Mouse (Mus musculus): ENCODE measurements at regions not wholly inside any gene's neighbourhood (a gene's known extent, or its start where the extent isn't known, plus 50 kb on each side); places are given as distances from the start of the nearest gene placed in this dataset.

DNA sequence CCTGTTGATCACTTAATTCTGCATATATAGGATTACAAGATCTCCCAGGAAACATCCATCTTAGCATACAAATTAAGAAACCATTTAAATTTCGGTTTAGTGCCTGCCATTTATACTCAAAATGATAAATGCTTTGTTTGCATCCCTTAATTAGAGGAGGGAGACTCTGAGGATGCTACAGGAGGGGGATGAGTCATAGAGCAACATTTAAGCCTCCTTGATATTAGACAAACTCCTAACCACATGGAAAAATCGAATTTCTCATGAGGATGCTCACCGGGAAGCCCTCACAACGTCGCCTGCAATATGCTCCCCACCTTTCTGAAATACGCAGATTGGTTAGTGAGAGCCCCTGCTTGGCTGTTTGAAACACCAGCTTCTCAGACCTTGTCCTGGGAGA is 320.8 kb upstream of the Sphkap start:
- DNase-seq (ENCODE audit: low spot score in 2 of 2), result no peak

DNA sequence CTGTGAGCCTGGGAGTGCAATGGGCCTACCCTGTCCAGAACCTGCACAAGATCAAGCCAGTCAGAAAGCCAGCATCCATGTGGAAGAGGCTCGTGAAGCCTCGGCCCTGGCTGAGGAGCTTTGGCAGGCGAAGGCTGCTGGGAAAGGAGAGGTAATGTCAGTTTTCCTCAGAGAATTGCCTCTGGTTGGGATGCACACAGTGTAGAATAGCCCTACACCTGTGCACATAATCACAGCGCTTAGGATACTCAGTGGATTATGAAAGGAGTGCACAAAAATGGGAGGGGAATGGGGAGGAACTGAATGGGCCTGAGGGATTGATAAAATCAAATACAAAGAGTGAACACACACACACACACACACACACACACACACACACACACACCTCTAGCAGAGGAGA is 319.9 kb upstream of the Sphkap start:
- no peak for DNase-seq (ENCODE audit: low spot score in 2 of 2)

DNA sequence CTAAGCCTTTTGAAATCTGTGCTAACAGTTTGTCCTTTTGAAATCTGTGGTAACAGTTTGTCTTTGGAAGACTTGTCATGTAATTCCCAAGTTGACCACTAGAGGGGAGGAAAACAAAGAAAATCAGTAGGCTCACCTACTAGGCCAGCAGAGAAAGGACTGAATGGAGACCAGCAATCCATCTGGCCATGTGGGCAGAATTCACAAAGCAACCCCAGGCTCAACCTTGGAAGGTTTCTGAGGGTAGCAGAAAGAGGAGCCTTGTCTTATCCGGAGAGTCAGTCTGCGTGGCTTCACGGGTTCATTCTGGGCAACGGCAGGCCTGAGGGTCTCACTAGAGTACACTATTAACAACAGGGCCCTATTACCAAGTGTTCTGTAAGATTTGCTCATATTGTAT is 319.2 kb upstream of the Sphkap start:
- no peak for DNase-seq (ENCODE audit: low spot score in 2 of 2)

DNA sequence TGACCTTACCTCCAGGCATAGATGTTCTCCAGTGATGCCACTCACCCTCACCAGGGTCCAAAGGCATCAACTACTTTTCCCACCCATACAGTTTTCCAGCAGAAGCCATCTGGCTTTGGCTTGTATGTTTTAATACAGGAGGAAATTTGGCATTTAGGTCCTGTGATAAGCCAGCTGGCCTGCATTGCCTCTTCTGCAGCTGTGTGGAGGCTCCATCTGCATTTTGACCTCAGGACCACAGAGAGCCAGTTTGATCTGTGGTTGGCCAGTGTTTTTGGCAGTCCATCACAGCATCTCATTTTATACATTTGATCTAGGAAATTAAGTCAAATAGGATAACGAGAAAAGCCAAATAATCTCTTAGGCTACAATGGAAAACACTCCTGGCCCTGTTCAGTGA is 315.1 kb upstream of the Sphkap start:
- DNase-seq (ENCODE audit: low spot score in 2 of 2), result no peak

DNA sequence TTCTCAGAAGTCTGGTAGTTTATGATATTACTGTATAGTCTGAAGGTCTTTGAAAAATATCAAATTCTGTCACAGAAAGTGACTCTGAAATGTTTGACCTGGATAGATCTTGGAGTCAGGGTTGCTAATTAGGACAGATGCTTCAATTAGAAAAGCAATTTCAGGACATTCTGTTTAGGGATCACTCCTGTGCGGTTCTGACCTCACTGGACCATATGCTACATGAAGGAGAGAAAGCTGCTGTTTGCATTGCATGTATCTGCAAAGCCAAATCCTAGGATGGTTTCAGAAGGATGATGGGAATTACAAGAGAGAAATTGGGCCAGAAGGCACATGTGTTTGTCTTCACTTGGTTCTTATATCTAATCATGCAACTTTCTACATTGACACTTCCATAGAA is 312.2 kb upstream of the Sphkap start:
- DNase-seq (ENCODE audit: low spot score in 2 of 2), result no peak

DNA sequence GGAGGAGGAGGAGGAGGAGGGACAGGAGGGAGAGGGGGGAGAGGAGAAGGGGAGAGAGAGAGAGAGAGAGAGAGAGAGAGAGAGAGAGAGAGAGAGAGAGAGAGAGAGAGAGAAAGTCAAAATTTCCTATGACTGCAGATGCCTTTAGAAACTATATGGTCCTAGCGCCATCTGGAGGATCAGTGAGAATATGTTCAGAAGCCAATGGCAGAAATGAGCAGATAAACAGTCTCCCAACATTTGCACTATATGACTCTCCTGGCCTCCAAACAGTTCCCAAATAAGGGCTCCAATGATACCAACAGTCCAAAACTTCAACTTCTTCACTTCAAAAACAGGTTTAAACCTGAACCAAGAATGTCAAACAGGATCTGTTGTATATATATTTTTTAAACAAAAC is 309.1 kb upstream of the Sphkap start:
- DNase-seq (ENCODE audit: low spot score in 2 of 2), result peak in 1 of 2 experiments; percentile 3

DNA sequence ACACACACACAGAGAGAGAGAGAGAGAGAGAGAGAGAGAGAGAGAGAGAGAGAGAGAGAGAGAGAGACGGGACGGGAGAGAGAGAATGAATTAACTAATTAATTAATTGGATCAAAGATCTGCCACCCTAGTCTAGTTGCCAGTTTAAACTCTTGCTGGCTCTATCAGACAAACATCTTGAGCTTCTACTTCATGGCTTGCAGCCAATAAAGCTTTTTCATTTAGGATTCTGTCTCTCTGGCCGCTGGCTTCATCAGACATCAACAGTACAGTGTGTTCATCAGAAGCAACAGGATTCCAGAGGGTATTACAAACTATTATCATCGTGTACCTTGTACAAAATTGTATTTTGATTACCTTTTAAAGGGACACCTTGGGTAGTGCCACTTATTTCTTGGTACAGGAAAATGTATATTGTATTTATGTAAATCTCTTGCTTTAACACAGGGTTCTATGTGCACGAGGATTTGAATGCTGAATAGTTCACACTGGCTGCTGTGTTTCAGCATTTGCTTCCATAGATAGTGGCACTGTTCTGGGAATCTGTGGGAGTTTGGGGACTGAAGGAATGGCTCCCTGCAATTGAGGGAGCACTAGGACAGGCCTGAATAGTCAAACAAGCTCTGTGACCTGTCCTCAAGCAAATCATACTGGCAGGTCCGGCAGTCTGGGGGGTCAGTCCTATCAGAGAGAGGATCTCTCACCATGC is 293.9 kb upstream of the Sphkap start:
- DNase-seq (ENCODE audit: low spot score in 2 of 2), result no peak

DNA sequence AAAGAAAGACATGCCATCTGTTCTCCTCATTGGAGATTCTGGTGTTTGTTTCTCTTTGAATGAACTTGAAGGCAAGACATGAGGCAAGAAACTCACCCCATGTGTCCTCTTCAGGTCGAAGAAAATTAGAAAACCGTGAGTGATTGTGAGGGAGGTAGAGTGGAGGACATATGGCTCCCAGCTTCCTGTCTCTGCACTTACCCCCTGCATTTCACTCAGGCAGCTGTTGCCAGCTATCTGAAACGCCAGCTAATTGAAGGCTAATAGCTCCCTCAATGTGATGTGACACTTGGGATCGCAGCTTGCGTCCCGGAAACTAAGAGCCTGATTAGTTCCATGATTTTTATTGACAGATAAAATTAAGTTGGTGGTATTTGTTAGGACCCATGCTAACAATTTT is 289.4 kb upstream of the Sphkap start:
- DNase-seq (ENCODE audit: low spot score in 2 of 2), result no peak

DNA sequence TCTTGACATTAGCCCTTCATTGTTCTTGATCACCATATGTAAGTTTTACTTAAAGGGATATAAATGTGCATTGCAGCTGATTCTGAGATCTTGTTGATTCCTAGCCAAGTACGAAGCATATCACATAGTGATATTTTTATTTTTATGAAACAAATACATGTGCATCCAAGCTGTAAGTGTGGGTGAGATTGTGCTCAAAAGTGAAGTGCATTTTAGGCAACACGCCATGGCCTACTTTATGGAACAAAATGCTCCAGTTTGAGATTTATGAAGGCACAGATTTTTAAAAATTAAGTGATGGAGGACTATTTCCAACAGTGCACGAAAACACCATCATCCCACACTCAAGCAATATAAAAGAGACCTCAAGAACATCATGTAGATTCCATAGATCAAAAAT is 277.2 kb upstream of the Sphkap start:
- no peak for DNase-seq (ENCODE audit: low spot score in 2 of 2)

DNA sequence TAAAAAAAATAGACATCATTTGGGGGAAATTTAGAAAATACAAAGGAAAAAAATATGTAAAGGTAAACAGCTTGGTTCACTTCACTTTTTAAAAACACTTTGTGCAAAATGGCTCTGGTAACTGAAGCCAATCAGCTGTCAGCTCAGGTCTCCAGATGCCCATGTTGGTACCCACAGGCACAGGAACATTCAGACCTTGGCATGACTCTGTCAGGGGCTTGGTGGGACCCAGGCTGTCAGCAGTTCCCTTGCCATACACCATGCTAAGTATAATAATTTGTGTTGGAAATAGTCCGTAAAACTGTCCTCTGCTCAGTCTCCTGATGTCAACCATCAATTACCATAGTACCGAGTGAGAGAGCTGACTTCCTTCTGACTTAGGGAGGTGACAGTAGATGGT is 257.3 kb upstream of the Sphkap start:
- no peak for DNase-seq (ENCODE audit: low spot score in 2 of 2)

DNA sequence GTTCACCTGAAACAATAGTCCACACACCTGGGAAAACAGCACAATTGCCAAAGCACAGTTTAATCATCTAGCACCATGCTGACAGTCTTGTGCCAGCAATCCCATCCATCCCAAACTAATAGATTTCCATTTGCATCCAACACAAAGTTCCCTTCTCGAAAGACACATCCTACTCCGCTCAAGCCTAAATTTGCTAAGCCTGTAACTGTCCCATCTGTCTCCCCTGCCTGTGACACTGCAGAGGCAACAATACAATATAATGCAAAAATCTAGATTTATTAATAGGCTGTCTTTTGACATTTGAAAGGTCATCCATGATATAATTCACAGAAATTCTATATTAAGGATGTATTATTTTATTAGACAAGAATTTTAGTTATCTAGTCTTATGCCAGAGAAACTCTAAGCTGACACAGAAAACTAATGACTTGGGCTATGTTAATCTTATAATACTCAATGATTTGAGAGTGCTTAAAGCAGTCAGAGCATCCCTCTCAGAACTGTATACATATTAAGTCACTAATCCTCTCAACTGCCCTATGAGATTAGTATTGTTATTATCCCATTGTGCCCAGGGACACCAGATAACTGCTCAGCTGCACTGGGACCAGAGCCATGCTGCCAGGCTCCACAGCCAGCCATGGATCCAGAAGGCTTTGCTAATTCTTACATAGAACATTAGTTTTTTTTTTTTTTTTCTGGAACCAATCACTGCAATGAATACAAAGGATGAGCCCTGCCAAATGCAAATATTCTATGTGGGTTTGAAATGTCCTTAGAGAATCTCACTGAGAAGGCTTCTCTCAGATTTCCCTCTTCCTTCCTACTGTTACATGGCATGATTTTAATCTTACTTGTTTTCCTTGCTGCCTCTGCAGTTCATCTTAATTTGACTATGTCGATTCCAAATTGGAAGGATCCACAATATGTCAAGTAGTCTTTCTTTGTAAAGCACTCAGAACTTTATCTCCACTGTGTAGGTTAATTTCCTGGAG is 254.1 kb upstream of the Sphkap start:
- DNase-seq (ENCODE audit: low spot score in 2 of 2), result no peak

DNA sequence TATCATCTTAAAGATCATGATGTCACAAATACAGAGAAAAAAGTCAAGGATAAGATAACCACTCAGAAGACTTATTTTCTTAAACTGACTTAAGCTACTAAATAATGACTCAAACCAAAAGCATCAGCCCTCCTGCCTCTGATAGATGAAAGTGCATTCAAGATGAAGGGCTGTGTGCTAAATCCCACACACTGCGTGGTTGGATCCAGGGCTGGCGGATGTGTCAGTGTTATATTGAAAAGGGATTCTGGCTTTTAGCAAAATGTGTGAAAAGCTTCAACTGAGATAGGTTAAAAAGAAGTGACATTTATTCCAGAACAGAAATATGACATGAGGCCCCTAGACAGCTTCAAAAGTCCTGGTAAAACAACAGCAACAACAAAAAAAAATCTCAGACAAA is 245.7 kb upstream of the Sphkap start:
- DNase-seq (ENCODE audit: low spot score in 2 of 2), result no peak

DNA sequence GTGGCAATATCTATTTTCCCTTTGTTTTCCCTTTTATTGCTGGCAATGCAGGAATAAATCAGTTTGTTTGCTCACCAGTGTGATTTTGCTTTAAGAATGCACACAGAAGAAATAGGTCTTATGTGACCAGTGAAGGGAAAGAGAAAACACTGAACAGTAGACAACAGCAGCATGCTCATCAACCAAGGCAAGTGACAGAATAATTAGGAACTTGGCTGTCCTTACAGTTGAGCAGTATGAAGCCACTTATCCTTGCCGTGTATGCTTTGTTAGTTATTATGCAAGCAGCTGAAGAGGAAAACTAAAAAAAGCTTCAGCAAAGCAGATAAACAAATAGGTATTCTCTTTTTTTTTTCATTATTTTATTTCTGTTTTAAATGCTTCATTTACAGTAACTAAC is 237.6 kb upstream of the Sphkap start:
- no peak for DNase-seq (ENCODE audit: low spot score in 2 of 2)

DNA sequence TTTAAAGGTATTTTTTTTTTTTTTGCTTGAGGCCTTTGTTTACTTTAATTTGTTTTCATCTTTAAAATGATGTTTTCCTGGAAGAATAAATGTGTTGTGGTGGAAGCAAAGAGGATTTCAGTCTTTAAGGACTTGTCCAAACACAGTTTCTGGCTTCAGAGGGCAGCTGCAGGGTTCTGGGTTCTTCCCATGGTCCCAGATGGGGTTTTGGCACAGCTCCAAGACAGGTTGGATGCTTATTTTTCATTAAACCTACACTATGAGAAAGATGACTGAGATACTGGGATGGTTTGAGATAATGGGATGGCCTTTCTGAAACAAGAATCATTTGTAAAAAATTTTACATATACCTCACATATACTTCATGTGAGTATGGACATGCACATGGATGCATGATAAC is 234.7 kb upstream of the Sphkap start:
- DNase-seq (ENCODE audit: low spot score in 2 of 2), result no peak

DNA sequence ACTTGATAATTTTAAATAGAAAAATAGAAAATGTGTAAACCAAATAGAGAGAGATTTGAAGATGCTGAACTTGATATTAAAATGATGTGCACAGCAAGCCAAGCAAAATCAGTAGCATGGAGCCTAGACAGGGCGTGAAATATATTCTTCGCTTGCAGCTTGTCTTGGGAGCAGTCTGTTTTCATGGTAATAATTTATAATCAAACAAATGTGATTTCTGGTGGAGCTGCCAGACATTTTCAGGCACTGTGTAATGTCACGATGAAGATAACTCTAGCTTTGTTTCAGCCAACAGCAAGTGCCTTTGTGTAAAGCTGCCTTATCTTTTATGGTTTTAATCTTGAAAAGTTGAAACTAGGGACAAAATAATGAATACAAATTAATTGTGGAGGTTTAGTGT is 228.1 kb upstream of the Sphkap start:
- DNase-seq (ENCODE audit: low spot score in 2 of 2), result no peak

DNA sequence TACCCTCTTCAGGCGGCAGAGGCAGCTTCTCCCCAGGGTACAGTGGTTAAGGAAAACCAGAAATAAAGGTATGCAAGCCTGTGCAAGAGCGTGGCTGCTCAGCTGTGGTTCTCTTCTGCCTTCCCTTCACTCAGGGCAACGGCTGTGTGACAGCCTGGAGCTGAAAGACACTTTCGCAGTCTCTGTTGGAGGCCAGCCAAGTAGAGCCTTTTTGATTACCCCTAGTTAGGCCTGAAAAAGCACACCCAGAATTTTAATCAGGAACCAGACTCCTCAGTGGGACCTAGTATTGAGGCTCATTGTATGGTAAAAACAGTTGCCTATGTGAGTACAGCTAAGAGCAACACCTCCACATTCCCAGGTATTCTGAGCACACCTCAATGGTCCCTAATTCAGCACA is 223.8 kb upstream of the Sphkap start:
- DNase-seq (ENCODE audit: low spot score in 2 of 2), result no peak

DNA sequence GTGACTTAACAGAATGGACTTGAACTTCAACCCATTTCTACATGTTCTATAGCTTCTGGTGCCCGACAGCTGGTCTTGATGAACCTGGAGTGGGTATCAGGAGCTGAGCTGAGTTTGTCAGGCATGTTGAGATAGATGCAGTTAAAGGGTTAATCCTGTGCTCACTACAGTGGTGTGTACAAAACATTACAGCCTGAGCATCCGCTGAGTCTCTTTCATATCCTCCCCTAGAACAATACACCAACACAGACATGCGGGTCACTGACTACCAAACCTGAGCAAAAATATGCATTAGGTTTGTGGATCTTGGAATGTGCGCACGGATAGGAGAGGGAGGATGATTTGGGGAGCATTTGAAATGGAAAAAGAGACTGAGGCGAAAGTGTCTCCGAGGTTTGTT is 223.4 kb upstream of the Sphkap start:
- DNase-seq (ENCODE audit: low spot score in 2 of 2), result no peak

DNA sequence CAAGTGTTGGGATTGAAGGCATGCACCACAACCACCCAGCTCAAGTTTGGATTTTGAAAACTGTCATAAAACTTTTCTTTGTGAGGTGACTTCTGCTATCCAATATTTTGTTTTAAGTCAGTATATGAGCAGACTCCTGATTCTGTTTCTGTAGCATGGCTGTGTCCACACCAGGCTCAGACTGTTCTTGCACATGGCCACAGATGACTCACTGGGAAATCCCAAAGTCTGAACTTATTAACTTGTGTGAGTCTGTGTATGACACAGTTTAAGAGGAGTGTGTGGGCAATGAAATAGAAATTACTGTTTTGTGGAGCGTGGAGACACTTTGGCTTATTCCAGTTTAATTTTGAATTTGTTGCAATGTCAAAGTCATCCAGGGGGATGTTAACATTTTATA is 179.3 kb upstream of the Sphkap start:
- no peak for DNase-seq (ENCODE audit: low spot score in 2 of 2)

DNA sequence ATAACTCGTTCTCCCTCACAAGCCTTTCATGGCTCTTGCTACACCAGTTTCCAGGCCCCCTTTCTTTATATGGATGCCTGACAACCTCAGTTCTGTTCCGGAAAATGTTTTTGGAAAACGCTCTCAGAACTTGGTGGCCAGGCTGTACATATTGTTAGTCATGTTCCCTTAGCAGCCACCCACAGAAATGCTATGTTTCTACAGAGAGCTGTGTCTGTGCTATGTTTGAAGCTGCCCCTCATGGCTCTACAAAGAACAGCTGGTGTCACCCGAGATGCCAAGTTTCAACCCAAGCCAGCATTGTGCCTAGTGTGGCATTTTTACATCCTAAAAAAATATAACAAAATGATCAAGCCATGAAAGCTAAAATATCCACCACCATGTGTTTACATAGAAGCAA is 175.0 kb upstream of the Sphkap start:
- no peak for DNase-seq (ENCODE audit: low spot score in 2 of 2)

DNA sequence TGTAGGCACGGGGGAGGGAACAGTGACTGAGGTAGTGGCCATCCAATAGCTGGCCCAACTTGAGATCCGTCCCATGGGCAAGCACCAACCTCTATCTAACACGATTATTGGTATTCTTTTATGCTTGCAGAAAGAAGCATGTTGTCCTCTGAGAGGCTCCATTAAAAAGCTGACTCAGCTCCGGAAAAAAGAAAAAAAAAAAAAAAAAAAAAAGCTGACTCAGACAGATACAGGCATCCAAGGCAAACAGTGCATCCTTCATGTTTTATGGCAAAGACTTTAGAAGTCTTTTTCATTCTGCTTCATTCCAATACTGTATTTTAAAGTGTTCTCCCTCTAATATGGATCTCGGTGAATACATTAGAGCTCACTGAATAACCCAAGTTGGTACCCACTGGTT is 162.0 kb upstream of the Sphkap start:
- DNase-seq (ENCODE audit: low spot score in 2 of 2), result no peak

DNA sequence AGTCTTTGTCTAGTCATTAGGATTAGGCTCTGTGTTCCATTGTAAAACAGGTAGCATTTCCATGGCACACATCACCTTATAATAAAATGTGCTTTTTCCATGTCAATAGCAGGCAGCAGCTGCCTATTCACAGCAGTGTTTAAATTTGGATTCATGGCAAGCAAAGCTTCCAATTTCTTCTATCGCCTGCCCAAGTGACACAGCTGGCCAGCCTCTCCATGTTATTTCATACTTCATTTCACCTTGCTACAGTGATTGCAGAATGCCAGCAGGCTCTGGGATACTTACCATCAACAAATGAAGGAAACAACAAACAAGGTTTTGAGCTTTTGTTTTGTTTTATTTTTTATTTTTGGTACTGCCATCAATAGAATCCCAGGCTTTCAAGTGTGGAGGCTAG is 160.7 kb upstream of the Sphkap start:
- DNase-seq (ENCODE audit: low spot score in 2 of 2), result no peak

DNA sequence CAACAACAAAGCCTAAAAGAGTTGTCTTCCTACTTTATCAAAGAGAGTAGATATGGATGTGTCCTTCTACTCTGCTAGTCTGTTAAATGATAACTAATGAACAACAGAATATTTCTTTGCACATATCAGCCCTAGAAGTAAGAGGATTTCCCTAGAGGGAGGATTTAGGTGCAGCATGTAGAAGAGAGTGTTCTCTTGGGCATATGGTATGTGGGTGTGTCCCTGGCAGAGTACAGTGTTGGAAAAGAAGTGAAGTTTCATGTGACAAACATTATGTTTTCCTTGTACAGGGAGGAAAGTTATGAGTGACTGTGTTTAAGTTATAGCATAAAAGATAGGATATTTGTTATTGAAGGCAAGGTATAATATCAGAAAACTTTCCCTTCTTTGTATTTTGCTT is 143.6 kb upstream of the Sphkap start:
- no peak for DNase-seq (ENCODE audit: low spot score in 2 of 2)

DNA sequence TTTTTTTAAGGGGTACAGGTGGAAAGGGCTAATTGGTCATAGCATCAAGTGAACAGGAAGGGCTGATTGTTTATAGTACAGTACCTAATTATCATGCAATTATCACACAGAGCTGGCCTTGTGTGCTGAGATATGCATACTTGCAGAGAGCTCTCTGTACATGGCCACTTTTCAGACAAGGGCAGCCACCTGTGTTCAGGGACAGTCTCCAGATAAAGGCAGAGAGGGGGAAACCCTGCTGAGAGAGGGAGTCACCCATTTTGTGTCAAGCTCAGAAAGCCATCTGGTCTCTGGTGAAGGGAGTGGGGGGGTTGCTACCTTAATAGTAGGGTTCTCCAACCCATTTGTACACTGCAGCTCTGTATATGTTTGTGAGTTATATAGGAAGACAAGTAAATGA is 127.5 kb upstream of the Sphkap start:
- no peak for DNase-seq (ENCODE audit: low spot score in 2 of 2)
